Mouse (Mus musculus): ENCODE results near the gene Slc2a6. TPM values are rescaled to one million over a fixed set of nuclear protein-coding genes. Genes with fewer than 3 reads are reported as not detected.

The Slc2a6 gene
- polyA plus RNA-seq, 1 experiment from 2014 or later = 0.84 TPM

DNA sequence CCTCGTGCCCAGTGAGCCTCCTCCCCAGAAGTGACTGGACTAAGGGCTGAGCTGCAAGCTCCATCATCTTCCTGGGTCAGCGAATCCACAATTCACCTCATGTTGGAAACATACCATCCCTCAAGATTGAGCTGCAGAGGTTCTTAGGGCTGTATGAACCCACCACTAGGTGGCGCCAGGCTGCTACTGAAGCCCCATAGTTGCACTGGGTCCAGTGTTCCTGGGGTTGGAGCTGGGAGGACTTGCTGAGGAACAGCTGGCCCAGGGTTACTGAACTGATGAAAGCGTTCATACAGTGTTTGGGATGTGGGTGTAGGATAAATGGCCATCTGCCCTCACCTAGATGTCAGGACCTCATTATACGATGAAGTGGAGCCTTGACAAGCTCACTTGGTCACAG is 10.0 kb downstream of the Slc2a6 start:
- H3K4me2 ChIP-seq (replicated peaks; ENCODE audit: low read depth, low read length) = no peak overlapping the region
- no peak overlapping the region for H3K4me3 ChIP-seq (ENCODE audit: low read depth, low read length)
- H3K36me3 ChIP-seq (ENCODE audit: control insufficient read depth, insufficient read depth, low read length) = peaks cover 50% of the 10 kb centered on the region
- ATAC-seq (ENCODE audit: insufficient number of reproducible peaks, insufficient read depth, low FRiP score, low read depth) = 0 out of 2 replicates have a peak, but pooled peaks have one; percentile 28
- no peaks in the 10 kb centered on the region for H3K9me3 ChIP-seq (ENCODE audit: control insufficient read depth, low read depth, low read length)
- H3K9ac ChIP-seq (replicated peaks; ENCODE audit: low read depth, low read length) = no peak overlapping the region
- no peaks in the 10 kb centered on the region for H3K4me1 ChIP-seq (ENCODE audit: control insufficient read depth, insufficient read depth, low read length)
- H3K27me3 ChIP-seq (ENCODE audit: control insufficient read depth, insufficient read depth, low read length) = no peaks in the 10 kb centered on the region
- 50% methylated on average over 5 of the region's 5 CpGs for WGBS
- no peak overlapping the region for H3K27ac ChIP-seq (ENCODE audit: low read length)

DNA sequence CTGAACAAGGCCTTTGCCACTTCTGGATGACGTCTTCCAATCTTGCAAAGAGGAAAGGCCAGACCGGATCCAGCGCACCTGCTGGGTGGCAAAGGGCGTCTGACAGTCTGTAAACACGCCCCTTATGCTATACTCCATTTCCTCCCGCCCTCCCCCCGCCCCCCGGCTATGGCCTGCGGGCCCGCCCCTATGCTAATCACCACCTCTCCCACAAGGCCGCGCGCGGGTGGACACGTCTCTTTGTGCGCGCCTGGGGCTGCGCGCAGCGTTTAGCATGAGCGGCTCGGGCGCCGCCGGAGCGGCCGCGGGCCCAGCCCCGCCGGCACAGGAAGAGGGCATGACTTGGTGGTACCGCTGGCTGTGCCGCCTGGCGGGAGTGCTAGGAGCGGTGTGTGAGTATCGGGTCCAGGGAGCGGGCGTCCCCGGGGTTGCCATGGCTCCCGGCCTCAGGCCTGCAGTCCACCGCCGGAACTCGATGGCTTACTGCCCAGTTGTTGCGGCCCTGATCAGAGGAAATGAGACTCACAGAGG is 18.0 kb downstream of the Slc2a6 start, which contains the start of gene Cacfd1:
Gene Cacfd1 (plus strand): TSS at position 213 of the 531 bp plus-strand sequence.
- Histone ChIP-seq H3K4me3 (ENCODE audit: low read depth, low read length) (peak within 1 kb of the TSS; percentile 66), H3K27ac (ENCODE audit: low read length) (peak within 1 kb of the TSS; percentile 79), H3K9ac (replicated peaks; ENCODE audit: low read depth, low read length) (peak within 1 kb of the TSS; percentile 82), H3K27me3 (ENCODE audit: control insufficient read depth, insufficient read depth, low read length) (no peaks in the 10 kb centered on the region), H3K36me3 (ENCODE audit: control insufficient read depth, insufficient read depth, low read length) (peaks cover 13% of the 10 kb centered on the region; the same call in 1 of the 2 replicates), H3K4me2 (replicated peaks; ENCODE audit: low read depth, low read length) (peak within 1 kb of the TSS; percentile 65), H3K9me3 (ENCODE audit: control insufficient read depth, low read depth, low read length) (no peaks in the 10 kb centered on the region), H3K4me1 (ENCODE audit: control insufficient read depth, insufficient read depth, low read length) (peaks cover 10% of the 10 kb centered on the region)
- 0% methylated on average over 43 of the region's 43 CpGs for WGBS
- peak; percentile 96 for ATAC-seq (ENCODE audit: insufficient number of reproducible peaks, insufficient read depth, low FRiP score, low read depth)

DNA sequence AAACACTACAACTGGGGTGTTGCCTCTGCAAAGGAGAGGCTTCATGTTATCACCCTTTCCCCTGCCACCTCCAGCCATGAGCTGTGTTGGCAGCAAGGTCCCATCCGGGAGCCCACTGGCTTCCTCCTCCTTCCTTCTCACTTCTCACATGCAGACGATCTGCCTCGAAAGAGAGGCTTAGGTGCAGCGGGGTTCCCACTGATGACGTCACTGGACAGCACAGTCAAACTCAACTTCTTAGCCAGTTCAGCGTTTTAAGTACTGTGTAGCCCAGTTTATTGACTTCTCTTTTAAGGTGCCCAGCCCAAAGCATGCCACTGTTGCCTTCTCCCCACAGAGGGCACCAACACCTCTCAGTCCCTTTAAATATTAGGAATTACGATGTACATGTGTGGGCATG is 20.1 kb downstream of the Slc2a6 start:
- 66% methylated on average over 7 of the region's 7 CpGs for WGBS

DNA sequence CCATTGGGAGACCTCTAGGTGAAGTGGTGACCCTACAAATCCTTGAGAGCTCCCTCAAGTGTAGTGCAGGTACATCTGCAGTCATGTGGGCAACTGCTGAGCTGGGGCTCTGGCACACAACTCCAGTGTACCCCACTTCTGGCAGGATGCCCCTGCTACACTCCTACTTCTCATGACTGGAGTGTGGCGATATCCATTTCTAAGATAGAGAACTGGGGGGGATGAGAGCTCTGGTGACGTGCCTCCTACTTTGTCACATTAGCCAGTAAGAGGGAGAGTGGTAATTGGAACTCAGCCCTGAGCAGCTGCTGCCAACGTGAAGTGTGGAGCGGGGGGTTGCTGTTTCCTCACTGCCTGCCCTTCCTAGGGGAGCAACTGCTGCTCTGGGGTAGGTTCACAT is 21.5 kb downstream of the Slc2a6 start:
- ATAC-seq (ENCODE audit: insufficient number of reproducible peaks, insufficient read depth, low FRiP score, low read depth) = no peak
- H3K27me3 ChIP-seq (ENCODE audit: control insufficient read depth, insufficient read depth, low read length) = no peaks in the 10 kb centered on the region
- no peak overlapping the region for H3K4me3 ChIP-seq (ENCODE audit: low read depth, low read length)
- H3K27ac ChIP-seq (ENCODE audit: low read length) = no peak overlapping the region
- no peaks in the 10 kb centered on the region for H3K9me3 ChIP-seq (ENCODE audit: control insufficient read depth, low read depth, low read length)
- H3K9ac ChIP-seq (replicated peaks; ENCODE audit: low read depth, low read length) = no peak overlapping the region
- H3K36me3 ChIP-seq (ENCODE audit: control insufficient read depth, insufficient read depth, low read length) = no peaks in the 10 kb centered on the region
- WGBS = 69% methylated on average over 4 of the region's 4 CpGs
- H3K4me1 ChIP-seq (ENCODE audit: control insufficient read depth, insufficient read depth, low read length) = peaks cover 8% of the 10 kb centered on the region
- H3K4me2 ChIP-seq (replicated peaks; ENCODE audit: low read depth, low read length) = no peak overlapping the region

More for the DNA sequence above, 20.1 kb downstream of the Slc2a6 start:
- ATAC-seq (ENCODE audit: insufficient number of reproducible peaks, insufficient read depth, low FRiP score, low read depth) = no peak
- Histone ChIP-seq H3K27me3 (ENCODE audit: control insufficient read depth, insufficient read depth, low read length) (no peaks in the 10 kb centered on the region), H3K9ac (replicated peaks; ENCODE audit: low read depth, low read length) (no peak overlapping the region), H3K4me3 (ENCODE audit: low read depth, low read length) (no peak overlapping the region), H3K27ac (ENCODE audit: low read length) (no peak overlapping the region), H3K4me2 (replicated peaks; ENCODE audit: low read depth, low read length) (no peak overlapping the region), H3K9me3 (ENCODE audit: control insufficient read depth, low read depth, low read length) (no peaks in the 10 kb centered on the region), H3K4me1 (ENCODE audit: control insufficient read depth, insufficient read depth, low read length) (peaks cover 10% of the 10 kb centered on the region), H3K36me3 (ENCODE audit: control insufficient read depth, insufficient read depth, low read length) (no peaks in the 10 kb centered on the region)

DNA sequence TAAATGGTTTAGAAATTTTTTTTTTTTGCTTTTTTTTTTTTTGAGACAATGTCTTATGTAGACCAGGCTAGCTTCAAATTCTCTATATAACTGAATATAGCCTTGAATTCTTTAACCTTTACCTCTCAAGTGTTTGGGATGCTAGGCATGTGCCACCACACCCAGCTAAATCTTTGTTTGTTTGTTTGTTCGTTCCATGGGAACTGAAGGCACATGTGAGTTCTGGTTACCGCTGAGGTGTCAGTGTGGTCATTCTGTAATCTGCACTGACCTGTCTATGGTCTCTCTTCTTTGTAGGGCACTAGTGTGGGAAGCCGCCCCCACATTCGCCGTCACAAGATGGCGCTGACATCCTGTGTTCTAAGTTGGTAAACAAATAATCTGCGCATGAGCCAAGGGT is 29.8 kb downstream of the Slc2a6 start:
- H3K36me3 ChIP-seq (ENCODE audit: control insufficient read depth, insufficient read depth, low read length) = no peaks in the 10 kb centered on the region
- no peaks in the 10 kb centered on the region for H3K27me3 ChIP-seq (ENCODE audit: control insufficient read depth, insufficient read depth, low read length)
- 95% methylated on average over 6 of the region's 7 CpGs for WGBS
- no peaks in the 10 kb centered on the region for H3K9me3 ChIP-seq (ENCODE audit: control insufficient read depth, low read depth, low read length)
- no peaks in the 10 kb centered on the region for H3K4me1 ChIP-seq (ENCODE audit: control insufficient read depth, insufficient read depth, low read length)
- no peak overlapping the region for H3K9ac ChIP-seq (replicated peaks; ENCODE audit: low read depth, low read length)
- ATAC-seq (ENCODE audit: insufficient number of reproducible peaks, insufficient read depth, low FRiP score, low read depth) = no peak
- no peak overlapping the region for H3K27ac ChIP-seq (ENCODE audit: low read length)
- H3K4me3 ChIP-seq (ENCODE audit: low read depth, low read length) = no peak overlapping the region
- H3K4me2 ChIP-seq (replicated peaks; ENCODE audit: low read depth, low read length) = no peak overlapping the region

DNA sequence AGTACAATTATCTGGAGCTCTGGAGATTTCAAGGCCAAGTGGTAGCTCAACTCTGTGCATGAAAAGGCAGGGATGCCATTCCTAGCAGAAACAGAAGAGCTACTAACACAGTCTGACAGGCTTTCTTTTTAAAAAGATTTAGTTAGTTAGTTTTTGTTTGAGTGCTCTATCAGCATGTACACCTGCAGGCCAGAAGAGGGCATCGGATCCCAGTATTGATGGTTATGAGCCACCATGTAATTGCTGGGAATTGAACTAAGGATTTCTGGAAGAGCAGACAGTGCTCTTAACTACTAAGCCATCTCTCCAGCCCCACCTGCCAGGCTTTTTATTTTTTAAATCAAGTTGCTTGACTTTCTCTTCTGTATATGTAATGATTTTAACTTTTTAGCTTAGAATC is 30.3 kb downstream of the Slc2a6 start:
- no peak overlapping the region for H3K9ac ChIP-seq (replicated peaks; ENCODE audit: low read depth, low read length)
- no peaks in the 10 kb centered on the region for H3K4me1 ChIP-seq (ENCODE audit: control insufficient read depth, insufficient read depth, low read length)
- ATAC-seq (ENCODE audit: insufficient number of reproducible peaks, insufficient read depth, low FRiP score, low read depth) = no peak
- H3K27ac ChIP-seq (ENCODE audit: low read length) = no peak overlapping the region
- no peaks in the 10 kb centered on the region for H3K9me3 ChIP-seq (ENCODE audit: control insufficient read depth, low read depth, low read length)
- H3K27me3 ChIP-seq (ENCODE audit: control insufficient read depth, insufficient read depth, low read length) = no peaks in the 10 kb centered on the region
- WGBS = 94% methylated on average over 1 of the region's 1 CpGs
- no peak overlapping the region for H3K4me3 ChIP-seq (ENCODE audit: low read depth, low read length)
- H3K4me2 ChIP-seq (replicated peaks; ENCODE audit: low read depth, low read length) = no peak overlapping the region
- H3K36me3 ChIP-seq (ENCODE audit: control insufficient read depth, insufficient read depth, low read length) = no peaks in the 10 kb centered on the region

DNA sequence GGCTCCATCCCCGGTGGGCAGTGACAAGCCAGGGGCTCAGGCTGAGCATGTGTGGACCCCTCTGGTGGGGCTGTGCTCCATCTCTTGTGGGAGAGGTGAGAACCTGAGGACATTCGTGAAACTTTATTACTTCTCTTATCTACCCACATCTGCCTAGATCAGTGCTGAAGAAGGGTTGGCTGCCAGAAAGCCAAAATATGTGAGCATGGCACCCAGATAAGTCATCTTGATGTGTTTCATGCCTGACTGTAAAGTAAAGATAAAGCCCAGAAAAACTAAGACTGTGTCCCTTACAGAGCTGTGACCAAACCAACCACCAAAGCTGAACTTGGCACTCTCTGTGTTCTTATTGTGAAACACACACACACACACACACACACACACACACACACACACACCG is 33.9 kb downstream of the Slc2a6 start:
- Histone ChIP-seq H3K4me2 (replicated peaks; ENCODE audit: low read depth, low read length) (no peak overlapping the region), H3K36me3 (ENCODE audit: control insufficient read depth, insufficient read depth, low read length) (no peaks in the 10 kb centered on the region), H3K27ac (ENCODE audit: low read length) (no peak overlapping the region), H3K9me3 (ENCODE audit: control insufficient read depth, low read depth, low read length) (no peaks in the 10 kb centered on the region), H3K9ac (replicated peaks; ENCODE audit: low read depth, low read length) (no peak overlapping the region), H3K4me1 (ENCODE audit: control insufficient read depth, insufficient read depth, low read length) (no peaks in the 10 kb centered on the region), H3K27me3 (ENCODE audit: control insufficient read depth, insufficient read depth, low read length) (no peaks in the 10 kb centered on the region), H3K4me3 (ENCODE audit: low read depth, low read length) (no peak overlapping the region)
- ATAC-seq (ENCODE audit: insufficient number of reproducible peaks, insufficient read depth, low FRiP score, low read depth) = no peak
- WGBS = 78% methylated on average over 3 of the region's 3 CpGs

DNA sequence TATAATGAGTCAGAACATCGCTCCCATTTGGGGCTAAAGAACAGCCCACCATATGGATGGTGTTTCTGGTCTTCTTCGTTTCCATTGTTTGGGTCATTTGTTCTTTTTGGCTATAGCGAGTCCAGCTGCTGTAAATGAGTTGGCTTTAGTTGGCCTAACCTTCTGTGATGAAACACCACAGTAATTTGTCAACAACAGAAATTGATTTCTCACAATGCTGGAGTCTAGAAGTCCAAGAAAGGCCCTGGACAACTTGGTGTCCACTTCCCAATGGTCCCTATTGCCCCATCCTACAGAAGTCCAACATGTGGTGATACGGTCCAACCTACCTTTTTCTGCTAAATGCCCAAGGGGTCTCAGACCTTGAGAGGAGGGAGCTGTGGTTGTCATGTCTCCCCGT is 43.2 kb downstream of the Slc2a6 start:
- Histone ChIP-seq H3K9me3 (ENCODE audit: control insufficient read depth, low read depth, low read length) (no peaks in the 10 kb centered on the region), H3K4me3 (ENCODE audit: low read depth, low read length) (no peak overlapping the region)
- 88% methylated on average over 5 of the region's 5 CpGs for WGBS

DNA sequence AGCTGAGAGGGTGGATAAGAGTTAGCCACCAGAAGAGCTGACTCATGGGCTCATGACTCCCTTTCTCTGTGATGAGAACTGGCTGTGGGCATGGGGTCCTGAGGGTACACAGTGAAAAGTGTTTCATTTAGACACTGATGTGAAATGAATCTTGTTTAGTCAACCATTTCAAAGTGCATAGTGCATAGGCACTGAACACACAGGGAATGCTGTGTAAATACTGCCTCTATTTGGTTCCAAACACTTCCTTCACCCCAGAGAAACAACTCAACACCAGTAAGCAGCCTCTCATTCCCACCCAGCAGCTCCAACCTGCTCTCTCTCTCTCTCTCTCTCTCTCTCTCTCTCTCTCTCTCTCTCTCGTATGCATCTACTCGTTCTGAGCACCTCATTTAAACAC is 43.6 kb downstream of the Slc2a6 start:
- Histone ChIP-seq H3K4me1 (ENCODE audit: control insufficient read depth, insufficient read depth, low read length) (no peaks in the 10 kb centered on the region), H3K9ac (replicated peaks; ENCODE audit: low read depth, low read length) (no peak overlapping the region), H3K27ac (ENCODE audit: low read length) (no peak overlapping the region), H3K4me3 (ENCODE audit: low read depth, low read length) (no peak overlapping the region), H3K36me3 (ENCODE audit: control insufficient read depth, insufficient read depth, low read length) (no peaks in the 10 kb centered on the region), H3K4me2 (replicated peaks; ENCODE audit: low read depth, low read length) (no peak overlapping the region), H3K9me3 (ENCODE audit: control insufficient read depth, low read depth, low read length) (no peaks in the 10 kb centered on the region), H3K27me3 (ENCODE audit: control insufficient read depth, insufficient read depth, low read length) (no peaks in the 10 kb centered on the region)
- 57% methylated on average over 2 of the region's 2 CpGs for WGBS
- ATAC-seq (ENCODE audit: insufficient number of reproducible peaks, insufficient read depth, low FRiP score, low read depth) = no peak

More for the DNA sequence above, 43.2 kb downstream of the Slc2a6 start:
- no peak for ATAC-seq (ENCODE audit: insufficient number of reproducible peaks, insufficient read depth, low FRiP score, low read depth)
- no peak overlapping the region for H3K4me2 ChIP-seq (replicated peaks; ENCODE audit: low read depth, low read length)
- no peaks in the 10 kb centered on the region for H3K27me3 ChIP-seq (ENCODE audit: control insufficient read depth, insufficient read depth, low read length)
- H3K4me1 ChIP-seq (ENCODE audit: control insufficient read depth, insufficient read depth, low read length) = no peaks in the 10 kb centered on the region
- H3K36me3 ChIP-seq (ENCODE audit: control insufficient read depth, insufficient read depth, low read length) = no peaks in the 10 kb centered on the region
- no peak overlapping the region for H3K27ac ChIP-seq (ENCODE audit: low read length)
- H3K9ac ChIP-seq (replicated peaks; ENCODE audit: low read depth, low read length) = no peak overlapping the region

All from stomach, embryonic 14.5 days (tissue).